Mouse (Mus musculus) myocyte (in vitro differentiated cells): Measurements from ENCODE around the gene Dusp23. TPM values are rescaled to one million over a fixed set of nuclear protein-coding genes. Genes with fewer than 3 reads are reported as not detected.

Source experiments
- H3K27me3 ChIP-seq: one replicate; pipeline ENCODE4 v1.6.1; 2011; ENCODE audit not compliant: control insufficient read depth, insufficient read depth, insufficient read length
- H3K36me3 ChIP-seq: one replicate; pipeline ENCODE4 v1.6.1; 2011; ENCODE audit not compliant: control insufficient read depth, insufficient read depth
- H3K4me2 ChIP-seq: one replicate; pipeline ENCODE4 v1.6.1; 2011; ENCODE audit warnings: low read depth, control low read depth
- H3K4me3 ChIP-seq: one replicate; pipeline ENCODE4 v1.5.1; 2011; ENCODE audit warnings: mild to moderate bottlenecking, control low read depth, moderate library complexity
- H3K79me2 ChIP-seq: one replicate; pipeline ENCODE4 v1.6.1; 2011; ENCODE audit not compliant: control insufficient read depth, insufficient read depth
- H3ac ChIP-seq: one replicate; pipeline ENCODE4 v1.6.1; 2011; ENCODE audit not compliant: control insufficient read depth, insufficient read length
- CEBPB ChIP-seq: IDR thresholded peaks from 2 replicates; pipeline ENCODE4 v1.6.1; 2011; ENCODE audit warnings: mild to moderate bottlenecking, moderate library complexity; ENCODE audit not compliant: poor library complexity, insufficient read depth, severe bottlenecking
- E2F4 ChIP-seq: IDR thresholded peaks from one replicate; pipeline ENCODE4 v1.6.1; 2011; ENCODE audit warnings: mild to moderate bottlenecking, control low read depth, moderate library complexity; ENCODE audit not compliant: insufficient read depth
- MAX ChIP-seq: IDR thresholded peaks from one replicate; pipeline ENCODE4 v1.6.1; 2011; ENCODE audit warnings: low read depth, mild to moderate bottlenecking, control low read depth
- MYOD1 ChIP-seq, 3 experiments: IDR thresholded peaks; one replicate each; pipeline ENCODE4 v1.6.1; 2011; ENCODE audit warnings: control low read depth in 2 of 3, low read depth in 2 of 3, mild to moderate bottlenecking in 2 of 3, moderate library complexity in 1 of 3; ENCODE audit not compliant: insufficient read length in 2 of 3, control insufficient read depth in 1 of 3
- MYOG ChIP-seq, 3 experiments: IDR thresholded peaks; one replicate each; pipeline ENCODE4 v1.6.1; 2011; ENCODE audit warnings: control low read depth in 2 of 3, low read depth in 2 of 3, mild to moderate bottlenecking in 2 of 3; ENCODE audit not compliant: insufficient read length in 2 of 3, control insufficient read depth in 1 of 3, insufficient read depth in 1 of 3
- POLR2A ChIP-seq: IDR thresholded peaks from one replicate; pipeline ENCODE4 v1.6.1; 2011; ENCODE audit warnings: low read depth, mild to moderate bottlenecking, control low read depth, moderate library complexity; ENCODE audit not compliant: insufficient read length
- POLR2AphosphoS2 ChIP-seq: IDR thresholded peaks from one replicate; pipeline ENCODE4 v1.6.1; 2011; ENCODE audit warnings: low read depth, control low read depth; ENCODE audit not compliant: insufficient read length
- REST ChIP-seq: IDR thresholded peaks from one replicate; pipeline ENCODE4 v1.6.1; 2011; ENCODE audit warnings: mild to moderate bottlenecking, control low read depth, moderate library complexity; ENCODE audit not compliant: insufficient read depth, insufficient read length
- SRF ChIP-seq: IDR thresholded peaks from one replicate; pipeline ENCODE4 v1.6.1; 2011; ENCODE audit warnings: low read depth; ENCODE audit not compliant: control insufficient read depth, insufficient read length
- TCF12 ChIP-seq: IDR thresholded peaks from one replicate; pipeline ENCODE4 v1.6.1; 2011; ENCODE audit warnings: mild to moderate bottlenecking, control low read depth; ENCODE audit not compliant: poor library complexity, insufficient read depth, severe bottlenecking
- TCF3 ChIP-seq: IDR thresholded peaks from one replicate; pipeline ENCODE4 v1.6.1; 2011; ENCODE audit warnings: low read depth, control low read depth; ENCODE audit not compliant: insufficient read length
- USF1 ChIP-seq: IDR thresholded peaks from one replicate; pipeline ENCODE4 v1.6.1; 2011; ENCODE audit warnings: low read depth, mild to moderate bottlenecking, control low read depth, moderate library complexity
- polyA plus RNA-seq: library from polyadenylated mRNA; unstranded; fragments of >200 nt; fragmentation: generic; extraction: Trizol; gene quantifications from one replicate; pipeline ENCODE4 v1.2.1, GENCODE M21; 2012; ENCODE audit warnings: missing spikeins

The Dusp23 gene
- polyA plus RNA-seq, 1 experiment: 1.9 TPM

DNA sequence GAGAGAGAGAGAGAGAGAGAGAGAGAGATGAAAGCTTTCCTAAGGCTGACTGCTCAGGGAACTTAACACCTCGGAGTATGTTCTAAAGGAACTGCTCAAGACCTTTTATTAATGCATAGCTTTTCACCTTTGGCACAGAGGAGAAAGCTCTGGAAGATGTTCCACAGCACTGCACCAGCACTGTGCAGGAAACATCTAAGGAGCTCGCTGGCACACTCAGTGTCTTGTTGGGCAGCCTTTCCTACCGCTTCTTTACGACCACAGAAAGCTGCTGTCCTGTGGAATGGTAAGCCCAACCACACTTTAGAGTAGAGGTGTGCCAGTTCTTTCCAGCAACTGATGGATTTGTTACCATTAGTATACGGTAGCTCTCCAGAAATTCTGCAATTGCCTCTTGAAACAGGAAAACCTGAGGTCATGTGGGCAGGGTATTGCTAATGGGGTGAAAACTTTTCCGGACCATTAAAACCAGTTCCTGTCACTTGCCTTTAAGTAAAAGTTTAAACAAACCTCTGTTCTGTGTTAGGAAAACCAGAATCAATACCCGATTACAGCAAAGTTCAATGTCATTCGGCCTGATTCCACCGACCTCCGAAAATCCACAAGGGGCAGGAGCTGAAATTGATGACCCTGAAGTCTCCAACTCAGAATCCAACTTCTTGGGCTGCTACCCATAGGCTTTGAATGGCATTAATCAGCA is 18.7 kb upstream of the Dusp23 start:
- Histone ChIP-seq H3K4me2 (no peak overlapping the region), H3ac (no peak overlapping the region), H3K27me3 (no peaks in the 10 kb centered on the region), H3K36me3 (no peaks in the 10 kb centered on the region), H3K4me3 (no peak overlapping the region), H3K79me2 (no peaks in the 10 kb centered on the region)
- TF ChIP-seq MYOG (IDR thresholded peaks at IDR 0.05; ENCODE audit: control insufficient read depth in 1 of 3, insufficient read depth in 1 of 3, insufficient read length in 2 of 3, low read depth in 2 of 3) (no peak), TCF12 (no peak), REST (no peak), CEBPB (no peak), E2F4 (no peak), USF1 (no peak), POLR2AphosphoS2 (no peak), TCF3 (no peak), MYOD1 (IDR thresholded peaks at IDR 0.05; ENCODE audit: control insufficient read depth in 1 of 3, insufficient read length in 2 of 3, low read depth in 2 of 3) (no peak), MAX (no peak), SRF (no peak), POLR2A (no peak)

DNA sequence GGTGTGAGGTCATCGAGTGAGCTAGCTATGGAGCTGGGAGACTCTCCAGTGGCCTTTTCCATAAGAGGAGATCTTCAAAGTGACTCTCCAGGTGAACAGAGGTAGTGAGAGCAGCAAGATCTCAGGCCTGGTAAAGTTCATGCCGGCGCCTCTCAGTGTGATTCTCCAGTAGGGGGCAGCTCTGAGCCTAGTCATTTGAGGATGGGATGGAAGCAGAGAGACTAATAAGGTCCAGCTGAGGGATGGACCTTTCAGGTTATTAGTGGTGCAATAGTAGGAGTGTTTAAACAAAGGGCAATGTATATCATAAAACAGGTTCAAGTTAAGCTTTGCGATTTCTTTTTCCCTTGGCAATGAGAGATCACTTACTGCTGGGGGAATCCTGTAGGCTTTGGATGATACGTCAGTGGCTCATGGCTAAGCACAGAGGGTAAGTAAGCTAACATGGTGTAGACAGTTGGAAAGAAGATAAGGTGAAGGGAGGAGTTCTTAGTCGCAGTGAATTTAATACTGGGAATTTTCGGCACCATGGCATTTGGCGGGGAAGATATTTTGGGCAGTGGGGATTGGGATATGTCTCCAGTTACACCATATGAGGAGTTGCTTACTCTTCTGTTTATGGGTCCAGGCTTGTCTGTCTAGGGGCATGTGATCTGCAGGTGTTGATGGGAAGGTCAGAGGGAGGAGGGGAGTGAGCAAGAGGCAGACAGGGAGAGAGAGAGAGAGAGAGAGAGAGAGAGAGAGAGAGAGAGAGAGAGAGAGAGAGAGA is 17.9 kb upstream of the Dusp23 start:
- Histone ChIP-seq H3K36me3 (no peaks in the 10 kb centered on the region), H3K4me2 (no peak overlapping the region), H3K79me2 (no peaks in the 10 kb centered on the region), H3ac (no peak overlapping the region), H3K4me3 (no peak overlapping the region), H3K27me3 (no peaks in the 10 kb centered on the region)
- TF ChIP-seq CEBPB (no peak), REST (no peak), MAX (no peak), TCF12 (no peak), USF1 (no peak), POLR2AphosphoS2 (no peak), MYOG (IDR thresholded peaks at IDR 0.05; ENCODE audit: control insufficient read depth in 1 of 3, insufficient read depth in 1 of 3, insufficient read length in 2 of 3, low read depth in 2 of 3) (no peak), MYOD1 (IDR thresholded peaks at IDR 0.05; ENCODE audit: control insufficient read depth in 1 of 3, insufficient read length in 2 of 3, low read depth in 2 of 3) (no peak), TCF3 (no peak), SRF (no peak), POLR2A (no peak), E2F4 (no peak)

DNA sequence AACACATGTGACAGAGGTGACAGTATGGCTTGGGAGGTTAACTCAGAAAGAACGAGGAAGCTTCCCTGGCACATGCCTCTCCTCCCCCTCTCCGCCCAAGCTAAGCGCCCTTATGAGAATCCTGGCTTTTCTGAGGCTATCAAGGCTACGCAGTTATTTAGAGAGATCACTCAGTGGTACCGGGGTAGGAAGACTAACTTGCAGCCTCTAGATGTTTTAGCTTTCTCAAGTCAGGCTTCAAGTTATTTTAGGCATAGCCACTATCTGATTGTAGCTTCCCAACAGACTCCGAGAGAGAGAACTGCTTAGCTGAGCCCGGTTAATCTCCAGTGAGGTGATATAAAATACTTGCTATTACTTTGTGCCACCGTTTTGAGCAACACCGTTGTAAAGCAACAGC is 16.6 kb upstream of the Dusp23 start:
- no peak overlapping the region for H3ac ChIP-seq
- TF ChIP-seq SRF (no peak), CEBPB (no peak), MAX (no peak), POLR2AphosphoS2 (no peak), MYOG (IDR thresholded peaks at IDR 0.05; ENCODE audit: control insufficient read depth in 1 of 3, insufficient read depth in 1 of 3, insufficient read length in 2 of 3, low read depth in 2 of 3) (no peak), TCF12 (no peak), TCF3 (no peak), E2F4 (no peak), USF1 (no peak)
- H3K4me2 ChIP-seq: no peak overlapping the region

DNA sequence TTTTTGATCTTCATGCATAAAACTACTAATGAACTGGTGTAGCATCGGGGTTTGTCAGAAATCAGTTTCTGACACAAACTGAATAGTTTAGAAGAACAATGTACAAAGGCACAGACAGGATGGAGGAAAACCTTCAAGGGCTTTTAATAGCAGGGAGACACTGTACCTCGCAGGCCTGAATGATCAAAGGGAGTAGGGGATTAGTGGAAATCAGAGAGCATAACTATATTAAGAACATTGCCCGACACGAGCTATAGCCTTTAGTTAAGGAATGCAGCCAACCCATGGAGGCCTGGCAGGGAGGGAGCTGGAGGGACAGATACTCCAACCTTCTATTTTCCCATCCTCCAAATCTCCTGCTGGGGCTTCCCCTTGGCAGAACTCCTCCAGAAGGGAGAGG is 14.5 kb upstream of the Dusp23 start:
- Histone ChIP-seq H3K4me2 (no peak overlapping the region), H3K4me3 (no peak overlapping the region), H3K36me3 (no peaks in the 10 kb centered on the region), H3ac (no peak overlapping the region), H3K79me2 (no peaks in the 10 kb centered on the region), H3K27me3 (no peaks in the 10 kb centered on the region)
- TF ChIP-seq REST: no peak
- no peak for TF ChIP-seq MYOD1 (IDR thresholded peaks at IDR 0.05; ENCODE audit: control insufficient read depth in 1 of 3, insufficient read length in 2 of 3, low read depth in 2 of 3)
- TF ChIP-seq E2F4: no peak
- TF ChIP-seq TCF12: no peak
- TF ChIP-seq SRF: no peak
- TF ChIP-seq USF1: no peak
- no peak for TF ChIP-seq CEBPB
- no peak for TF ChIP-seq POLR2A
- TF ChIP-seq MAX: no peak
- TF ChIP-seq MYOG (IDR thresholded peaks at IDR 0.05; ENCODE audit: control insufficient read depth in 1 of 3, insufficient read depth in 1 of 3, insufficient read length in 2 of 3, low read depth in 2 of 3): no peak
- TF ChIP-seq POLR2AphosphoS2: no peak
- no peak for TF ChIP-seq TCF3

More for the DNA sequence above, 16.6 kb upstream of the Dusp23 start:
- no peak overlapping the region for H3K4me3 ChIP-seq
- H3K36me3 ChIP-seq: no peaks in the 10 kb centered on the region
- no peaks in the 10 kb centered on the region for H3K27me3 ChIP-seq
- no peaks in the 10 kb centered on the region for H3K79me2 ChIP-seq
